Mouse (Mus musculus): Measurements from ENCODE around the gene Mcrip2.

DNA sequence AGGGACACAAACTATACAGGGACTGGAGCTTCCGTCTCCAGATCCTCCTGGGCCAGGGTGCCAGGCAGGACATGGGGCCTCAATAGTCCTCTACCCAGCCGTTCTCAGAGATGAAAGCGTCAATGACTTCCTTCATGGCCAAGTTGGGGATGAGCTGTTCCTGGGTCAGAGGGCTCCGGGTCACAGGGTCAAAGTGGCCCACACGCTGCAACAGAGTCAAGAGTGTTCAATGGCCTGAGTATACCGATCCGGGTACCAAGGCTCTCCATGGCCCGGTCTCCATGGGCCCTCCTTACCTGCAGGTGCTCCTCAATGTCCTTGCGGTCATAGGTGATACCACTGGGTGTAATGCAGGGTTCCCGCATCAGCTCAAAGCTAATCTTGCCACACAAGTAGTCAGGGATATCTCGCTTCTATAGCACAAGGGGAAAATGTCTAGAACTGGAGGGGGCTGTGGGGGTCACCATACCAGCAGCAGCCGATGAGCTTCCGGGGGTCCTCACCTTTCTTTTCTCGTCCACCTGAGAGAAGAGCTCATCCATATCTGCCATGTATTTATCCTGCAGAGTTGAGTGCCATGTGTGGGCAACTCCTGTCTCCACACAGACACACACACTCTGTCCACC is 37.6 kb downstream of the Mcrip2 start:
- TF ChIP-seq POLR2A (IDR thresholded peaks at IDR 0.05; ENCODE audit: borderline replicate concordance, low read depth, low read length) (no peak), CTCF (IDR thresholded peaks at IDR 0.05; ENCODE audit: low read depth, low read length) (no peak)
